Mouse (Mus musculus): ENCODE data around the gene Glra3.

Glra3 gene

GRCm38 (mm10) chr8:55939870-55940525 is at the start of gene Glra3:
Gene Glra3 (plus strand): TSS chr8:55940460.
- peak; percentile 29 for DNase-seq (ENCODE audit: extremely low spot score)

DNA sequence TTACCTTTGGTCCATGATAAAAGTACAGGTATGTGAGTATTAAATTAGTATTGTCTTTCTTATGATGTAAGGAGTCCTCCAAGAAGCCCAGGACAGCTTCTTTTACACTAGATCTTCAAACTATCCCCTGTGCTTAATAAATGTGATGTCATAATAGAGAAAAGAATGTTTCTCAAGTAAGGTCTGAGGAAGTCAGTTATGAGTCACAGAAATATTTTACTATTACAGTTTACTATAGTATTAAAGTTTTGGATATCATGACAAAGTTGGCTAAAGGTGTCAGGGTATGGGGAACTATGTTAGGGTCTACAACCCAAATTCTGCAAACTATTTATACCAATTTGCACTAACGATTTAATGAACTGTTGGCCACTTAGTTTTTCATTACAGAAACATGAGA is 33.4 kb upstream of the Glra3 start, which contains the start of gene Adam29:
Gene Adam29, minus strand, starts transcription at position 101 of the 400 bp plus-strand sequence.
- no peak for DNase-seq (ENCODE audit: extremely low spot score)

GRCm38 (mm10) chr8:55940526-55940880 is 243 bp downstream of the Glra3 start:
- DNase-seq (ENCODE audit: extremely low spot score): peak; percentile 56

DNA sequence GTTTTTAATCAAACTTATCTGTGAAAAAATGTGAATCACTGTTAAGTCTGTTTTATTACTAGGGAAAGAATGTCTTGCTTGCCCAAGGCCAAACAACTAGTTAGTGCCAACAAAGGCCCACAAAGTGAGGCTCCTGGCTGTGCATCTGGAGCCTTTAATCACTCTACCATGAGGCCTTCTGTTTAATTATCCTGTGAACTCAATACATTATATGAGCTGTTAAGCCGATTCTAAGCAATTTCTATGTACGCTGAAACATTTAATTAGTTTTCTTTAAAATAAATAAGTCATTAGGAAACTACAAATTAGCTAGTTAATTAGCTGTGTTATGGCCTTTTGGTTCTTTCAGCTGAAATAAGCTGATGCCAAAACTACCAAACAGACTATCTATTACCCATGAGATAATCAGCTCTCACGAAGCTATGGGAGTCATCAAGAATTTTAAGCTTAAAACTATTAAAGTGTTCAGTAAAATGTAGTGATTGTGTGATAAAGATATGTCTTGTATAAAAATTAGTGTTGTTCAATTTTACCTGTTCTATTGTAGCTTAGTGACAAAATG is 24.6 kb downstream of the Glra3 start:
- no peak for DNase-seq (ENCODE audit: extremely low spot score)

- no peak for DNase-seq (ENCODE audit: extremely low spot score)
Measured at GRCm38 (mm10) chr8:55997859-55998258, 57.6 kb downstream of the Glra3 start.

GRCm38 (mm10) chr8:56054324-56054723 is 114.1 kb downstream of the Glra3 start:
- no peak for DNase-seq (ENCODE audit: extremely low spot score)

GRCm38 (mm10) chr8:56063081-56063480 is 122.8 kb downstream of the Glra3 start:
- DNase-seq (ENCODE audit: extremely low spot score): peak; percentile 42

GRCm38 (mm10) chr8:56070486-56071254 is 130.4 kb downstream of the Glra3 start:
- no peak for DNase-seq (ENCODE audit: extremely low spot score)

DNA sequence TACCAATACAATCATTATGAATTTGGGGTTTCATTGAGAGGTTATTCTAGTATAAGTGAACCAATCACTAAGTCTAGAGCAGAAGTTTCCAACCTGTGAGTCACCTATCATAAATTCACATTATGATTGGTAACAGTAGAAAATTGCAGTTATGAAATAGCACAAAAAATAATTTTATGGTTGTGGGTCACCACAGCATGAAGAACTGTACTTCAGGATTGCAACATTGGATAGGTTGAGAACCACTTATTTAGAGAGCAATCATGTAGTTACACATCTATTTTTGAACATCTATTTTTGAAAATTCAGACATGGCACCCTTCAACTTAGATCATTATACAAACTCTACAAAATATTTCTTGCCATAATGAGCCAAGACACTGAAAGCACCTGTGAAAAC is 143.4 kb downstream of the Glra3 start:
- DNase-seq (ENCODE audit: extremely low spot score): no peak

DNA sequence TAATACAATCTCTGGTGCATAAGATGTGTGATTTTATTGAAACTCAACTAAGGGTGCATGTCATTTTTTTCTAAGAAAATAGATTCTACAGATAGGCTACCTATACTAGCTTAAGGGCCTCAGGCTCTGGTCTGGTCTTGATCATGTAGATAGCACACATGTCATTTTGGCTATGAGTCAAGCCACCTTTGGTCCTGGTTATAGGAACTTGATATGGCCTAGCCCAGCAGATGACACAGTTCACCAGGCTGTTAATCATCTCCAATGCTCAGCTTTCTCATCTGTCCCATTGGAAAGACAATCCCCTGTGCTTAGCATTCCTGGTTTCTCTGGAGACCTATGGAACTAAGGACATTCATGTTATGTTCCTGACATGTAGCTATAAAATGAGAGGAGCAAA is 154.1 kb downstream of the Glra3 start:
- DNase-seq (ENCODE audit: extremely low spot score): no peak

GRCm38 (mm10) chr8:56110296-56110695 is 170.0 kb downstream of the Glra3 start:
- no peak for DNase-seq (ENCODE audit: extremely low spot score)

DNA sequence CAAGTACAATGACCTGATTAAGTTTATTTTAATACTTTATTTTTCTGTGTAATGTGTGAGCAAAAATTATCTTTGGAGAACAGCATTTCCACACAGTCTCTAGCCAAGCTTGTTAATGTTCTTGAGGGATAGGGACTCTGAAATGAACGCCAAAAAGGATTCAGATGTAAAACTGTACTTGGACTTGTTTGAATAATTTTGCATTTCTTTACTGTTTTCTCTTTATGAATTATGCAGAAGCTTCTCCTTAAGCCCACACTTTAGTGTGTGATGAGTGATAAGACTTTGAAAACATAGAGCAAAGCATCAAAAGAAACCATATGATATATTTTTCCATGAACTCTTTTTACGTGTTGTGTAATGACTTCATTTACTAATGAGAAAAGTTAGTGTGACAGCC is 189.1 kb downstream of the Glra3 start:
- no peak for DNase-seq (ENCODE audit: extremely low spot score)

GRCm38 (mm10) chr8:56150697-56151096 is 210.4 kb downstream of the Glra3 start:
- DNase-seq (ENCODE audit: extremely low spot score): no peak

- no peak for DNase-seq (ENCODE audit: extremely low spot score)
Measured at GRCm38 (mm10) chr8:56151574-56151973, 211.3 kb downstream of the Glra3 start.

DNA sequence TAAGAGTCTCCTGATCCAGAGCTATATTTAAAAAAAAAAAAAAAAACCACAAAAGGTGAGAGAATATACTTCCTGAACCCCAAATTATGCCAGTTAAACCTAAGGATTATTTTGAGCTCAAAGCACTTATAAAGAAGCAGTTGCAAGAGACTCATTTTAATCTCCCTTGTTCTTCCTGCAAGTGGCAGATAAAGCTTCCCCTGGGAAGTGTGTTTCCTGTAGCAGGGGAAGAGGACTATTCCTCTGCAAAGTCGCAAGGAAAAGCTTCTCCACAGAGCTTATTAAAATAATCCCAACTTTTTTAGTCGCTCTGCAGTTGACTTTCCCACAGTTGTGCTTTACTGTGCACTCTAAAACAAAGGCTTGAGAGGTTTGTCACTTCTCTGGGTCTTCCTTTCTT is 218.7 kb downstream of the Glra3 start:
- no peak for DNase-seq (ENCODE audit: extremely low spot score)

All from embryo, embryonic 9.5 days (tissue).